Mouse (Mus musculus) heart, adult 2 months (tissue): ENCODE measurements around the gene Tex2. TPM values are rescaled to one million over a fixed set of nuclear protein-coding genes. Genes with fewer than 3 reads are reported as not detected.

ENCODE experiments used
- DNase-seq, 2 experiments: peaks; one replicate each; pipeline ENCODE4 v3.0.0; 2021
- H3K27ac ChIP-seq: fragments of 200-600 bp; 2 replicates; pipeline ENCODE4 v1.8.1; 2022
- H3K27me3 ChIP-seq: fragments of 200-500 bp; 2 replicates; pipeline ENCODE4 v1.6.1; 2012; ENCODE audit warnings: mild to moderate bottlenecking, low read length, inconsistent platforms, mixed read lengths; ENCODE audit not compliant: control insufficient read depth, insufficient read depth
- H3K36me3 ChIP-seq: fragments of 200-500 bp; 2 replicates; pipeline ENCODE4 v1.6.1; 2012; ENCODE audit warnings: low read length, inconsistent platforms; ENCODE audit not compliant: control insufficient read depth, insufficient read depth
- H3K4me1 ChIP-seq: fragments of 200-500 bp; 2 replicates; pipeline ENCODE4 v1.6.1; 2011; ENCODE audit warnings: low read length; ENCODE audit not compliant: control insufficient read depth, insufficient read depth
- H3K4me3 ChIP-seq: fragments of 200-600 bp; 2 replicates; pipeline ENCODE4 v1.8.1; 2022
- H3K79me2 ChIP-seq: fragments of 200-500 bp; replicated peaks from 2 replicates; pipeline ENCODE4 v1.6.1; 2012; ENCODE audit warnings: mild to moderate bottlenecking, inconsistent platforms, low read length, moderate library complexity, mixed read lengths; ENCODE audit not compliant: control insufficient read depth, insufficient read depth
- H3K9ac ChIP-seq: fragments of 200-500 bp; 2 replicates; pipeline ENCODE4 v1.6.1; 2012; ENCODE audit warnings: low read depth, mild to moderate bottlenecking, control low read depth, inconsistent platforms, low read length, mixed read lengths
- CTCF ChIP-seq: fragments of 200-600 bp; IDR thresholded peaks from 2 replicates; pipeline ENCODE4 v1.8.1; 2022; ENCODE audit warnings: antibody characterized with exemption, mild to moderate bottlenecking, moderate library complexity
- EP300 ChIP-seq: fragments of 200-500 bp; IDR thresholded peaks from 2 replicates; pipeline ENCODE4 v1.6.1; 2011; ENCODE audit warnings: low read depth, low read length, control low read depth; ENCODE audit not compliant: insufficient read depth
- POLR2A ChIP-seq: fragments of 200-500 bp; IDR thresholded peaks from 2 replicates; pipeline ENCODE4 v1.6.1; 2011; ENCODE audit warnings: mild to moderate bottlenecking, low read depth, low read length, control low read depth; ENCODE audit not compliant: insufficient read depth
- WGBS: fragments of 180-500 bp; shearing (Covaris S2); methylation state at CpG from one replicate; pipeline ENCODE4 v1.1.7; 2018; 5-methylcytosine and 5-hydroxymethylcytosine counted together
- intact Hi-C: fragments of 180-260 bp; cut with DNase I; formaldehyde crosslinking; loops from one replicate; pipeline ENCODE4 v1.15.1; 2025
- polyA plus RNA-seq: library from polyadenylated mRNA; depleted of rRNA; stranded (reverse); fragments of >200 nt; gene quantifications from 2 replicates; pipeline ENCODE4 v1.2.3, GENCODE M21; 2012
- total RNA-seq, 2 experiments: library from RNA; stranded (reverse); gene quantifications; 2 replicates each; pipeline ENCODE4 v1.2.3; 2021

The Tex2 gene
- total and polyA plus RNA-seq, 3 experiments = 17.2 to 46.8 (median 42.5) TPM

DNA sequence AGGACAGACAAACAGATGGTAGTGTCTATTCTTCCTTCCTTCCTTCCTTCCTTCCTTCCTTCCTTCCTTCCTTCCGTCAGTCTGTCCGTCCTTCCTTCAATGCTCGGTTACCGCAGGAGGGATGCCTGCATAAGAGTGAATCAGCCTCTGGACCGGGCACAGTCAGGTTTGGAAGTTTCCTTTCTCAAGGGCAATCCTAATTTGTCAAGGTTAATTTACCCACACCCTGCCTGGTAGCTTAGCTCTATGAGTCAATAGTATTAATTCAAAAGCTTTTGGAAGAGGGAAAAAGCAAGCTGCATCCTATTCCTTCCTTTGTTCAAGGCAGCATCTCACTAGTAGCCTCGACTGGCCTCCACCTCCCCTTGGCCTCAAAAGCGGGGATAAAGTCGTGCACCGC lies 38.8 kb downstream of the Tex2 start:
- 69% methylated on average over 9 of the region's 9 CpGs for WGBS
- Histone ChIP-seq H3K4me3 (no peak overlapping the region), H3K27ac (no peak overlapping the region), H3K27me3 (no peaks in the 10 kb centered on the region), H3K4me1 (peaks cover 23% of the 10 kb centered on the region), H3K9ac (no peak overlapping the region), H3K36me3 (no peaks in the 10 kb centered on the region), H3K79me2 (peaks cover 3% of the 10 kb centered on the region; the same call in 1 of the 2 replicates)
- no peak for DNase-seq
- intact Hi-C loops = loop anchor here (5.0 kb wide), 1 partner anchor 38 kb away; the partner anchor contains the start of gene Tex2
- TF ChIP-seq POLR2A (no peak), CTCF (no peak), EP300 (no peak)

DNA sequence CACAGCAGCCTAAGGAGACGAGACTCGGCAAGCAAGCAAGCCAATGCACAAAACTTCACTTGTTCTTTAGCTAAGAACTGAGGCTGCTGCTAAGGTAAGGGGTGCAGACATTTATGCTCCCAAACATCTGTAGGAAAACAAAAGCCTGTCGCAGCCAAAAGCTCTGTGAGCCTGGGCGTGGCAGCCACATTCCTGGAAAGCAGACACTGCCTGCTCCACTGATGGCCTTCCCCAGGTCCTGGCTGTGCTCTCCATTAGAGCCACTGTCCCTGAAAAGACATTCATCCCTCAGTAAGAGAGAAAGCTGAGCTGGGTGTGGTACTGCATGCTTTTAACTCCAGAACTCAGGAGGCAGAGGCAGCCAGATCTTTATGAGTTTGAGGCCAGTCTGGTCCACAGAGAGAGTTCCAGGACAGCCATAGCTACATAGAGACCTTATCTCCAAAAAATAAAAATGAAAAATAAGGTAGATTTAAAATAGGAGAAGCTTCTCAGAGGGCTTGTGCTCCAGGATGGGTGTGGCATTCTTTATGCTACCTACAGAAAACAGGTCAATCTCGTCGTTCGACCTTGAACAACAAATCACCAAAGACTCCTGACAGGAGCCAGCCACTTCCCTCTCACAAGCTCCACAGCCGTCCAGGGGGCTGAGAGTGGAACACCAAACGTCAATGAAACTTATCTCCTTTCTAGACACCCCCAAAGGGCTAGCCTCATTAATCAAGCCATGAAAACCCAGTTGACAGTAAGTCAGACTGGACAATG lies 39.6 kb downstream of the Tex2 start:
- Histone ChIP-seq H3K4me1 (peaks cover 19% of the 10 kb centered on the region), H3K4me3 (no peak overlapping the region), H3K27ac (no peak overlapping the region), H3K36me3 (no peaks in the 10 kb centered on the region), H3K27me3 (no peaks in the 10 kb centered on the region), H3K79me2 (peaks cover 3% of the 10 kb centered on the region; the same call in 1 of the 2 replicates), H3K9ac (no peak overlapping the region)
- DNase-seq = no peak
- no peak for TF ChIP-seq CTCF
- TF ChIP-seq EP300 = no peak
- TF ChIP-seq POLR2A = no peak
- WGBS = 53% methylated on average over 9 of the region's 9 CpGs
- intact Hi-C loops = loop anchor here (5.0 kb wide), 1 partner anchor 39 kb away; the partner anchor contains the start of gene Tex2

DNA sequence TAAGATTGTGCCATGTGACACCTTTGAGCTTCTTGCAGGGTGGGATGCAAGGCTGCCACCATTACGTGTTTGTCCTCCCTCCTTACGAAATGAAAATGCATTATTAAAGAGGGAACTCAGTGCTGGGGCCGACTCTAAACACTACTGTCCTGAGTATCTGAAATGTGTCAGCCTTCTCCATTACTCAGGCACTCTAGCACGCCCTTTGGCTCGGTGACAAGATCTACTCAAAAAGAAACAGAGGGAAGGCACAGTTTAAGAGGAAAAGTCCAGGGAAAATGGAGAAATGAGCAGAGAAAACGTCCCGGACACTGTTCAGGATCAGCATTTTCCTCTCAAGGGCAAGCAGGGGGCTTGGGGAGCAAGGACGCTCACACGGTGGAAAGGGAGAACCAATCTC lies 40.3 kb downstream of the Tex2 start:
- no peak overlapping the region for H3K27ac ChIP-seq
- peaks cover 18% of the 10 kb centered on the region for H3K4me1 ChIP-seq
- H3K36me3 ChIP-seq = no peaks in the 10 kb centered on the region
- H3K9ac ChIP-seq = no peak overlapping the region
- no peaks in the 10 kb centered on the region for H3K27me3 ChIP-seq
- H3K4me3 ChIP-seq = no peak overlapping the region
- intact Hi-C loops = loop anchor here (5.0 kb wide), 1 partner anchor 39 kb away; the partner anchor contains the start of gene Tex2
- DNase-seq = no peak
- TF ChIP-seq EP300 (no peak), CTCF (no peak), POLR2A (no peak)
- H3K79me2 ChIP-seq = peaks cover 3% of the 10 kb centered on the region; the same call in 1 of the 2 replicates
- WGBS = 54% methylated on average over 9 of the region's 9 CpGs

DNA sequence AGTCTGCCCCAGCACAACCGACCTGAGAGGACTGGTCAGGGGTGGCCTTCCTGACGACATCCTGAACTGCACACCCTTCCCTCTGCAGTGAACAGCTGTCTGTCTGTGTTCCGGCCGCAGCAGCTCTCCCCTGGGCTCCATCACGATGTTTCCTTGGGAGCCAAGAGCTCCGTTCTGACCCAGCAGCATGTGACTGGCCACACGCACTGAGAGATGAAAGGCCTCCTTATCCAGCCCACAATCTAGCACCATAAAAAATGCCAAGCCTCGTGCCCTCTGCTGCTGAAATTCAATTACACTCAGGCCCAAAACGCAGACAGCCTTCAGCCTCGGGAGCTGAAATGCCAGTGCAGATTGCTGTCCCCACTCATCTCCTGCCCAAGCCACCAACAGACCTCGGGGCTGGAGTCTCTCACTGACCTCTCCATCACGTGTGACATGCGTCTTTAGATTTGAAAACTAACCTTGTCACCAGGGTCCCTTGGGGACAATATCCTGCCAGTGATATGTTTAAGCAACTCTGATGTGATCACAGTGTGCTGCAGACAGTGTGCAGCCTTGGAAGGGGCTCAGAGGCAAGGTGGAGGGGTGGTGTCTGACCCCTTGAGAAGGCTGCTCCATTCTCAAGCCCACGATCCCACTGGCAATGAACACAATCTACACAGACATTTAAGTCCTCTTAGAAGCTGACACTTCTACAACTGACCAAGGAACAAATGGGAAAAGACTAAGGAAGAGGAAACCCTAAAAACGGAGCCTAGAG lies 41.0 kb downstream of the Tex2 start:
- Histone ChIP-seq H3K4me3 (no peak overlapping the region), H3K4me1 (peaks cover 18% of the 10 kb centered on the region), H3K27ac (no peak overlapping the region), H3K36me3 (no peaks in the 10 kb centered on the region), H3K79me2 (peaks cover 3% of the 10 kb centered on the region; the same call in 1 of the 2 replicates), H3K27me3 (no peaks in the 10 kb centered on the region), H3K9ac (0 out of 2 replicates have a peak overlapping the region, but pooled peaks have one; percentile 1)
- TF ChIP-seq CTCF (no peak), EP300 (no peak), POLR2A (no peak)
- intact Hi-C loops = loop anchor here (5.0 kb wide), 1 partner anchor 40 kb away; the partner anchor contains the start of gene Tex2
- no peak for DNase-seq
- 29% methylated on average over 15 of the region's 15 CpGs for WGBS

DNA sequence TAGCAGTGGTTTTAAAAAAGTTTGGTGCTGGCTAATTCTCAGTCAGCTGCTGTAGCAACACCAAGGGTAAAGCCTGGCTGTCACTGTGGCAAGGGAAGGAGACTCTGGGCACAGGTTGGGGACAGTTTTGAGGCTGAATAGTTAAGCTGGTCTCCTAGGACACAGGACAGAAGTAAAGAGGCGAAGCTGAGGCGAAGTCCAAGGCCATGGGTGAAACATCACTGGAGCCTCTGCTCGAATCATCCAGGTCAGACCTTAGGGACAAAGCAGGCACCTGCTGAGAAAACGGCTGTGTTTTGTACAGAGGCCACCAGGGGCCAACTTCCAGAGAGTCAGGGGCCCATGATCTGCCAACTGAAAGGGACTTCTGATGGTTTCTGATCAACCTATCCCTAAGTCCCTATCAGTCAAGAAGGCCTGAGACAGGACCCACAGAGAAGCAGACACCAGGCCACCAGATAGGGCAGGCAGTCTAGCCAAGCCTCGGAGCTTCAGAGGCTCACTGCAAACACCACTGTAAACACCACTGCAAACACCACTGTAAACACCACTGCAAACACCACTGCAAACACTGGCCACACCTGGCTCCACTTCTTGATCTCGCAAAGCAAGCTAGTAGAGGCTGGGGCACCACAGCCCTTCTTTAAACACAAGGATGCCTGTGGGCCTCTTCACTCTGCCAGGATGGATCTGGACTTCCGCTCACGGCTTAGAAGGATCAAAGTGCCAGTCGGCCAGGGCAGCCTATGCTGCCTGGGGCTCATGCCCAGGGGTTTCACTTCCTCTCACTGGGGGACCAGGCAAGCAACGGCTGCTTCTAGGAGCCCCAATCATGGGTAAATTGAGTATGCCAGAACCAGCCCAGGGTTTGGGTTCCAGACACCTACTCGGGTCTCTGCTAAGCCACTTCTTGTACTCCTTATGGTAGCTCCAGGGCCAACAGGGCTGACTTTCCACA lies 41.9 kb downstream of the Tex2 start:
- TF ChIP-seq EP300 (no peak), POLR2A (no peak), CTCF (no peak)
- H3K4me1 ChIP-seq = peaks cover 18% of the 10 kb centered on the region
- 88% methylated on average over 11 of the region's 11 CpGs for WGBS
- no peaks in the 10 kb centered on the region for H3K27me3 ChIP-seq
- intact Hi-C loops = loop anchor here (5.0 kb wide), 1 partner anchor 41 kb away; the partner anchor contains the start of gene Tex2
- no peak overlapping the region for H3K9ac ChIP-seq
- no peak for DNase-seq
- H3K36me3 ChIP-seq = no peaks in the 10 kb centered on the region
- H3K79me2 ChIP-seq = peaks cover 3% of the 10 kb centered on the region; the same call in 1 of the 2 replicates
- no peak overlapping the region for H3K4me3 ChIP-seq
- H3K27ac ChIP-seq = no peak overlapping the region
